Mouse (Mus musculus): ENCODE data around the gene Gm11084. TPM values are rescaled to one million over a fixed set of nuclear protein-coding genes. Genes with fewer than 3 reads are reported as not detected.

The Gm11084 gene
- polyA plus RNA-seq, 1 experiment from 2014 or later, result not detected

DNA sequence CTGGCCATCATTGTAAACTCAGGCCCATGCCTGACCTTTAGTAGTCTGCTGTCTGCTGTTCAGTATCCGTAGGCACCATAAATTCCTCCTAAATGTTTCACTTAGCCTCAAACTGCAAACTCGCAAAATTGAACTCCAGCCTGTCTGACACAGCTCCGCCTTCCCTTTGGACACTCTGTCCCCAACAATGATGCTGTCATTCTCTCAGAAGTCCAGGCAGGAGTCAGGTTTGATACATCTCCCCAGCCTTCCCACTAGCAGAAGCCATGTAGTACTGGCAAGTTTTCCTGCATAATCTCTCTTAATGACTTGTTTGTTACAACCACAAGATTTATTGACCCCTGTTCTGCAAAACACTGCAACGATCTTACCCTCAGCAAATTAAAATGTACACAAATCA is 1.7 kb downstream of the Gm11084 start:
- Histone ChIP-seq H3K4me3 (replicated peaks; ENCODE audit: low read depth, low read length) (no peak overlapping the region), H3K4me1 (replicated peaks; ENCODE audit: insufficient read depth, low read length) (no peaks in the 10 kb centered on the region), H3K36me3 (ENCODE audit: insufficient read depth, low read length) (no peaks in the 10 kb centered on the region), H3K27ac (no peak overlapping the region), H3K9me3 (replicated peaks; ENCODE audit: low read length) (peaks cover 5% of the 10 kb centered on the region), H3K9ac (ENCODE audit: low read depth, low read length) (no peak overlapping the region), H3K4me2 (ENCODE audit: low read length) (no peak overlapping the region), H3K27me3 (ENCODE audit: insufficient read depth, low read length) (no peaks in the 10 kb centered on the region)
- ATAC-seq (replicated peaks; ENCODE audit: low FRiP score, low read depth), result no peak
- WGBS, result 31% methylated on average over 4 of the region's 4 CpGs
- no peak for TF ChIP-seq CTCF (IDR thresholded peaks at IDR 0.05; ENCODE audit: low read depth)
- DNase-seq (ENCODE audit: low spot score), result no peak

DNA sequence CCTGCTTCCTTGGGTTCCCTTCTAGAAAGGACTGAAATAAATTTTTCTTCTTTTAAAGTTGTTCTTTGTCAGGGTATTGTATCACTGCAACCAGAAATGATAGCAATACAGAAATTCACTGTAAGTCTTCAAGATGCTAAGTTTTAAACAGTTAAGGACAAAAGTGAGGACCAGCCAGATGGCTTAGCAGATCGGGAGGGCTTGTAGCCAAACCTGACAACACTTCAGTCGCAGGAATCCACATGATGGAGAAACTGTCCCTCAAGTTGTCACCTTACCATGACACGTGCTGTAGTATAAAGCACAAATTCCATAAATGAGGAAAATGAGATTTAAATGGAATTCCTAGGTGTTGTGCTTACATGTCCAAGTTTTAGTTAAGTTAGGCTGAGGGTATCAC is 3.3 kb downstream of the Gm11084 start:
- Histone ChIP-seq H3K9me3 (replicated peaks; ENCODE audit: low read length) (no peaks in the 10 kb centered on the region), H3K27ac (no peak overlapping the region), H3K4me1 (replicated peaks; ENCODE audit: insufficient read depth, low read length) (no peaks in the 10 kb centered on the region), H3K4me3 (replicated peaks; ENCODE audit: low read depth, low read length) (no peak overlapping the region), H3K9ac (ENCODE audit: low read depth, low read length) (no peak overlapping the region), H3K36me3 (ENCODE audit: insufficient read depth, low read length) (no peaks in the 10 kb centered on the region), H3K27me3 (ENCODE audit: insufficient read depth, low read length) (no peaks in the 10 kb centered on the region), H3K4me2 (ENCODE audit: low read length) (no peak overlapping the region)
- DNase-seq (ENCODE audit: low spot score) (no peak), ATAC-seq (replicated peaks; ENCODE audit: low FRiP score, low read depth) (no peak)
- 89% methylated on average over 3 of the region's 3 CpGs for WGBS
- TF ChIP-seq CTCF (IDR thresholded peaks at IDR 0.05; ENCODE audit: low read depth), result no peak

DNA sequence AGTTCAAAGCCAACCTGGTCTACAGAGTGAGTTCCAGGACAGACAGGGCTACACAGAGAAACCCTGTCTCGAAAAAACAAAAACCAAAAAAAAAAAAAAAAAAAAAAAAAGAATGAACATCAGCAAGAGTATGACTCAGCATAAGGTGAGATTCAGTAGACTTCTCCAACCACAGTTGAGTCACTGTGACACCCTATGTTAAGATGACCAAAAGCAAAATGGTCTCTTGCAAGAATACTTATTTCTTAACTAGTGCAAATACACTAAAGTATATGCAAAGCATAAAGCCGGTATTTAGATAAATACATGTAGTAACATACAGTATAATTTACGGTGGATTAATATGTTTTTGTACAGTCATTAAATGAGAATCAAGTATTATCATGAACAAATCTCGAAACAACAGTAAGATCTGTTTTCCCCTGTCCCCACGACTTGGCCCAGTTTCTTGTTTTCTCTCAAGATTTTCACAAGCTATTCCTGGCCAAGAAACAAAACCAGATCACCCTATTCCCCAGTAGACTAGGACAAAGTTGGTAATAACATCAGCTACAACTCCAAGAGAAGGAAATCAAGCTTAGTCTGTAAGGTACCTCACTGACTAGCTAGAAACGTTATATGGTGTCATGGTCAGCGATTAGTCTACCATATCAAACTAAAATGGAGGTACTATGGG is 4.3 kb downstream of the Gm11084 start:
- no peak overlapping the region for H3K9ac ChIP-seq (ENCODE audit: low read depth, low read length)
- DNase-seq (ENCODE audit: low spot score) (no peak), ATAC-seq (replicated peaks; ENCODE audit: low FRiP score, low read depth) (no peak)
- no peaks in the 10 kb centered on the region for H3K4me1 ChIP-seq (replicated peaks; ENCODE audit: insufficient read depth, low read length)
- no peak overlapping the region for H3K27ac ChIP-seq
- H3K4me2 ChIP-seq (ENCODE audit: low read length), result no peak overlapping the region
- H3K36me3 ChIP-seq (ENCODE audit: insufficient read depth, low read length), result no peaks in the 10 kb centered on the region
- no peak for TF ChIP-seq CTCF (IDR thresholded peaks at IDR 0.05; ENCODE audit: low read depth)
- 90% methylated on average over 7 of the region's 7 CpGs for WGBS
- no peaks in the 10 kb centered on the region for H3K9me3 ChIP-seq (replicated peaks; ENCODE audit: low read length)
- H3K27me3 ChIP-seq (ENCODE audit: insufficient read depth, low read length), result no peaks in the 10 kb centered on the region
- H3K4me3 ChIP-seq (replicated peaks; ENCODE audit: low read depth, low read length), result no peak overlapping the region

DNA sequence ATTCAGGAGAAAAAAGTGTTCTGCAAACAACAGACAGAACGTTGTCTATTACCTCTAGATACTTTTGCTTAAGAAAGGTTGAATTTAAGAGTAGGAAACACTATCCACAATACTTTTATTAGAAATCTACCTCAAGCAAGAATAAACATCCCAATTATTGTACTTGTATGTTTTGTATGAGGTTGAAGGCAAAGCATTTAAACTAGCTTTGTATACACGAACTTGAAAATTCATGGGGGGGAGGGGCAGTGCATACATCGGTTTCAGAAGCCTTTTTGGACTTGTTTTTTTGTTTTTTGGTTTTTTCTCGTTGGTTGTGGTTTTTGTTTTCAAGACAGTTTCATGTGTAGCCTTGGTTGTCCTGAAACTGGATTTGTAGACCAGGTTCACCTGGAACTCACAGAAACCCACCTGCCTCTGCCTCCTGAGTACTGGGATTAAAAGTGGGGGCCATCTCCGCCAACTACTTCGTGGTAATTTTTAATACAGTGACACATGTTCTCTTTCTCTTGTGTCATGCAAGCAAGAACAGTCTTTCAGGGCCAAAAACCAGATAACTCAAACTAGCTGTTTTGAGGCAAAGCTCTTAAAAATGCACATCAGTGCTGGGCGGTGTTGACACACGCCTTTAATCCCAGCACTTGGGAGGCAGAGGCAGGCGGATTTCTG is 4.9 kb downstream of the Gm11084 start:
- H3K36me3 ChIP-seq (ENCODE audit: insufficient read depth, low read length), result no peaks in the 10 kb centered on the region
- no peaks in the 10 kb centered on the region for H3K27me3 ChIP-seq (ENCODE audit: insufficient read depth, low read length)
- DNase-seq (ENCODE audit: low spot score), result no peak
- no peak for TF ChIP-seq CTCF (IDR thresholded peaks at IDR 0.05; ENCODE audit: low read depth)
- peak overlapping the region; percentile 68; the same call in 1 of the 2 replicates for H3K4me2 ChIP-seq (ENCODE audit: low read length)
- ATAC-seq (replicated peaks; ENCODE audit: low FRiP score, low read depth), result no peak
- no peaks in the 10 kb centered on the region for H3K9me3 ChIP-seq (replicated peaks; ENCODE audit: low read length)
- H3K4me1 ChIP-seq (replicated peaks; ENCODE audit: insufficient read depth, low read length), result no peaks in the 10 kb centered on the region
- peak overlapping the region; percentile 97; the same call in 1 of the 2 replicates for H3K4me3 ChIP-seq (replicated peaks; ENCODE audit: low read depth, low read length)
- H3K27ac ChIP-seq, result no peak overlapping the region
- WGBS, result 76% methylated on average over 9 of the region's 9 CpGs
- H3K9ac ChIP-seq (ENCODE audit: low read depth, low read length), result no peak overlapping the region

DNA sequence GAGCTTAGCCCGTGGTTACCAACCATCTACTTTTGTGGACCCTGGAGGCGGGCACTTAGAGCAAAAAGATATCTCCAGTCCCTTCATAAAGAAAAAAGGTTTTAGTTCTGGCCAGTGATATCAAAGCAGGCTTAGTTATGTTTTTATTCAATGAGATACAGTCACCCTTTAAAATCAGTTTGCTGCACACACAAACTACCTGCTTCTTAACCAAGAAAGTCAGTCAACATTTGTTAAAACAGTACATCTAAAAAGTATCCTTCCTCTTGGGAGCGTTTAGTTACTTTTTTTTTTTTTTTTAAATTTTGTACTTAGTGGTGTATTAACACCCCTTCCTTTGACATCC is 5.5 kb downstream of the Gm11084 start:
- ATAC-seq (replicated peaks; ENCODE audit: low FRiP score, low read depth), result no peak

DNA sequence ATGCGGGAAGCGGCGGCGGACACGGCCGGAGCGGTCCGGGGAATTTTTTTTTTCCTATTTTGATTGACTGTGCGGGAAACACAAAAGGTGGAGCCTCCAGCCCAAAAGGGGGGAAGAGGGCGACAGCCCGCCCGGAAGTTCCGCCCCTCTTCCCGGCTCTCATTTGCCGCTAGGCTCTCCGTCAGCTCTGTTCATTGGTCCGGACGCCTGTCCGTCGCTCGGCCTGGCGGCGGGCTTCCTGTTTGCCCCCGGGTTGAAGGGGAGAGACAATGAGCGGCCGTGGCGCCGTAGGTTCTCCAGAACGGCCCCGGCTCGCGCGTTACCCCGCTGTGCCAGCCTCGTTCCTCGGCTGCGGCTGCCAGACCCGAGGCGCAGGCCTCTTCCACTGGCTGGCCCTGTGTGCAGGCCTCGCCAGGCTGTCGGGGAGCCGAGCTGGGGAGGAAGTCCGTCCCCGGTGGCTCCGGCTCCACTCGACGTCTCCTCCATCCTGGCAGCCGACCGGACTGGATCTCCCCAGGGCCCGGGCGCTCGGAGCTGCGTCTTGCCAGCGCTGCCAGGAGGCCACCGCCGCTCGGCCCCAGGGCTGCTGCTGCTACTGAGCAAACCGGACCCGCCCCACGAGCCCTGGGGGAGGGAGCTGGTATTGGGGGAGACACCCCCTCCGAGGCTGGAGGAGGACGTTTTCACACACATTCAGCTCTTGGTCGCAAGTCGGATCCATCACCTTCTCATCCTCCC is 6.0 kb downstream of the Gm11084 start, which contains the start of gene Sp3:
TSS of gene Sp3 (minus strand) at position 110 of the 738 bp plus-strand sequence.
- Histone ChIP-seq H3K27me3 (ENCODE audit: insufficient read depth, low read length) (no peaks in the 10 kb centered on the region), H3K4me3 (replicated peaks; ENCODE audit: low read depth, low read length) (peak within 1 kb of the TSS; percentile 97), H3K36me3 (ENCODE audit: insufficient read depth, low read length) (no peaks in the 10 kb centered on the region), H3K4me1 (replicated peaks; ENCODE audit: insufficient read depth, low read length) (0 out of 2 replicates have a peak, but pooled peaks cover 3% of the 10 kb centered on the region), H3K9me3 (replicated peaks; ENCODE audit: low read length) (no peaks in the 10 kb centered on the region), H3K4me2 (ENCODE audit: low read length) (peak within 1 kb of the TSS; percentile 68), H3K27ac (peak within 1 kb of the TSS; percentile 100), H3K9ac (ENCODE audit: low read depth, low read length) (peak within 1 kb of the TSS; percentile 99)
- TF ChIP-seq CTCF (IDR thresholded peaks at IDR 0.05; ENCODE audit: low read depth), result no peak
- ATAC-seq (replicated peaks; ENCODE audit: low FRiP score, low read depth) (peak; percentile 86), DNase-seq (ENCODE audit: low spot score) (peak; percentile 98)
- under 1% methylated on average over 60 of the region's 64 CpGs for WGBS

More for the DNA sequence above, 5.5 kb downstream of the Gm11084 start:
- Histone ChIP-seq H3K9me3 (replicated peaks; ENCODE audit: low read length) (no peaks in the 10 kb centered on the region), H3K4me2 (ENCODE audit: low read length) (peak overlapping the region; percentile 68), H3K9ac (ENCODE audit: low read depth, low read length) (peak overlapping the region; percentile 99), H3K4me1 (replicated peaks; ENCODE audit: insufficient read depth, low read length) (0 out of 2 replicates have a peak, but pooled peaks cover 1% of the 10 kb centered on the region), H3K4me3 (replicated peaks; ENCODE audit: low read depth, low read length) (peak overlapping the region; percentile 97), H3K27me3 (ENCODE audit: insufficient read depth, low read length) (no peaks in the 10 kb centered on the region), H3K36me3 (ENCODE audit: insufficient read depth, low read length) (no peaks in the 10 kb centered on the region), H3K27ac (peak overlapping the region; percentile 100)
- no peak for TF ChIP-seq CTCF (IDR thresholded peaks at IDR 0.05; ENCODE audit: low read depth)
- WGBS, result 16% methylated on average over 3 of the region's 3 CpGs
- DNase-seq (ENCODE audit: low spot score), result no peak

All from kidney, postnatal 0 days (tissue).